Mouse (Mus musculus) layer of hippocampus, postnatal 25 days (tissue): ENCODE measurements around the gene Dna2. TPM values are rescaled to one million over a fixed set of nuclear protein-coding genes. Genes with fewer than 3 reads are reported as not detected.
"Not testable (repeated sequence)": the region's sequence is repeated elsewhere in the genome, so short reads cannot be mapped to it uniquely, and the experiment has no call there.

Experiments
- DNase-seq, 2 experiments: peaks; one replicate each; pipeline ENCODE4 v3.0.0; 2022; ENCODE audit warnings: mixed read lengths in 2 of 2, low spot score in 1 of 2; ENCODE audit errors: extremely low spot score in 1 of 2
- total RNA-seq, 2 experiments: library from RNA; stranded (reverse); gene quantifications; 2 replicates each; pipeline ENCODE4 v1.2.3; 2021

The Dna2 gene
- 1 to 10 TPM; 2.1 to 2.2 TPM for total RNA-seq

- DNase-seq, result peak; percentile 55 to 72
These were observed at the start of gene Dna2 for GRCm38 (mm10) chr10:62946738-62947471. TSS of gene Dna2 (plus strand) at chr10:62947026.

- DNase-seq, result no peak
These were observed 49.4 kb upstream of the Dna2 start for GRCm38 (mm10) chr10:62897437-62897836.

- DNase-seq, result no peak
These were observed 48.8 kb upstream of the Dna2 start for GRCm38 (mm10) chr10:62898061-62898460.

- no peak for DNase-seq
These were observed 46.7 kb upstream of the Dna2 start for GRCm38 (mm10) chr10:62900144-62900543.

- no peak for DNase-seq
These were observed 45.0 kb upstream of the Dna2 start for GRCm38 (mm10) chr10:62901826-62902225.

DNA sequence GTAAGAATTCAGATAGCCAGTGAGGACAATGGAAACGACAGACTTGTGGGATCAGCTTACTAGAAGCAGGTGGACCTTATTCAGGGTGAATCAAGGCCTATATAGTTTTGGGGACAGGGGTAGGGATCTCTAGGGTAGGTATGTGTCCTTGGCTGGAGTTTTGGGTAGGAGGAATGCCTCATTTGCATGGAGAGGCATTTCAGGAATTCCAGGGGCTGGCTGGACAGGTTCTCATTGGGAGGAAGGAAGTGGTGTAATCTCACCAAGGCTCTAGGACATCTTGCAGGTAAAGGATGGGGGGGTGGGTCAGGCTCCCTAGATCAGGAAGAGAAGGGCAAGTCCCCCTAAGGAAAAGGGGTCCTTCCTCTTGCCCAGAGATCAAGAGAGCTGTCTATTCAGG is 44.0 kb upstream of the Dna2 start:
- no peak for DNase-seq

- no peak for DNase-seq
These were observed 40.5 kb upstream of the Dna2 start for GRCm38 (mm10) chr10:62906336-62906735.

- not testable (repeated sequence) for DNase-seq
These were observed 37.9 kb upstream of the Dna2 start, which contains the start of gene Tet1 for GRCm38 (mm10) chr10:62908896-62909295. TSS of gene Tet1 (minus strand) at chr10:62908996.

GRCm38 (mm10) chr10:62911120-62911519 is 35.7 kb upstream of the Dna2 start:
- DNase-seq, result no peak

GRCm38 (mm10) chr10:62918985-62919384 is 27.8 kb upstream of the Dna2 start:
- no peak for DNase-seq

DNA sequence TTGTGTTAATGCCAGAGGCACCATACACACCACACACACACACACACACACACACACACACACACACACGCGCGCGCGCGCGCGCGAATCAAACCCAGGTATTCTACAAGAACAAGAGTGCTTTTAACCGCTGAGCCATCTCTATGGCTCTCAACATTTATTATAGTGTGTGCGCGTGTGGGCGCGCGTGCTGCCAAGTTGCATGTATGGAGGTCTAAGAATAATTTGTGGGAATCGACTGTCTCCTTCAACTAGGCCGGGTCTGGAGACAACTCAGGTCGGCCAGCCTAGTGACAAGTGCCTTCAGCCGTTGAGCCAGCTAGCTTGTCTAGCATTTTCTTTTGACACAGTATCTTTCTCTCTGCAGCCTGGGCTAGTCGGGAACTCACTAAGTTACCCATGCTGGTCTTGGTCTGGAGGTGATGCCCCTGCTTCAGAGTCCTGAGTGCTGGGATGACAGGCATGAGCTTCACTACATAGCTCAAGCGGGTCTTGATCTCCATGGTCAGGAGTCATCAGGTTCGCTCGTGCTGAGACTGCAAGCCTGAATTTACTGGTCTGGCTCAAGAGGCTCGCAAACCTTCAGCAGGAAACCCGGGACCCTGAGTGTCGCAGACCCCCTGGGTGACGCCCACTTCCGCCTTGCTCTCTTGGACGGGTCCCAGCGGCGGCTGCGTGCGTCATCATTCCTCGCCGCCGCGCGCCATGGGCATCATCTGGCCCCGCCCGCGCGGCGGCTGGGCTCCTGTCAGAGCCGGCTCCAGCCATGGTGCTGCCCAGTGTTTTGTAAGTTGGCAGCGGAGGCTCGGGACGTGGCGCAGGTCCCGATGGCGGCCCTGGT is 26.7 kb upstream of the Dna2 start, which contains the start of gene Slc25a16:
Slc25a16 (plus strand) TSS at position 709 of the 841 bp plus-strand sequence.
- peak; percentile 93 to 95 for DNase-seq

DNA sequence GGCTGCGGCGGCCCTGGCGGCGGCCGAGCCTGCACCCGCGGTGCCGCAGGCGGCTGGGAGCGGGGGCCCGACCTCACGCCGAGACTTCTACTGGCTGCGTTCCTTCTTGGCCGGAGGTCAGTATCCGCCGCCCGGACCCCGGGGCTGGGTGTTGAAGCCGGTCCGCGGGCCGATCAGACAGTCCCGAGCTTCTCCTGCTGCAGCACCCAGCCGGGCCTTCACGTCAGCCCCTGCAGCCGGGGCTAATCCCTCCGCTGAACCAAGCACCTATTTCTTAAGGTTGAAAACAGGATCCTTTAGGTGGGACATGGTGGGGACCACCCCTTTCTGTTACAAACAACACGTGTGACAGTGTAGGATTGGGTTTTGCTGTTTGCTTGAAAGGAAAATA is 26.1 kb upstream of the Dna2 start:
- no peak for DNase-seq

- DNase-seq, result no peak
These were observed 22.7 kb upstream of the Dna2 start for GRCm38 (mm10) chr10:62924096-62924635.

- DNase-seq, result no peak
These were observed 14.4 kb upstream of the Dna2 start for GRCm38 (mm10) chr10:62932381-62932780.

- DNase-seq, result no peak
These were observed 1.7 kb upstream of the Dna2 start for GRCm38 (mm10) chr10:62944975-62945580.

- no peak for DNase-seq
These were observed 1.7 kb downstream of the Dna2 start for GRCm38 (mm10) chr10:62948551-62948950.

GRCm38 (mm10) chr10:62963956-62964355 is 17.1 kb downstream of the Dna2 start:
- DNase-seq, result no peak

DNA sequence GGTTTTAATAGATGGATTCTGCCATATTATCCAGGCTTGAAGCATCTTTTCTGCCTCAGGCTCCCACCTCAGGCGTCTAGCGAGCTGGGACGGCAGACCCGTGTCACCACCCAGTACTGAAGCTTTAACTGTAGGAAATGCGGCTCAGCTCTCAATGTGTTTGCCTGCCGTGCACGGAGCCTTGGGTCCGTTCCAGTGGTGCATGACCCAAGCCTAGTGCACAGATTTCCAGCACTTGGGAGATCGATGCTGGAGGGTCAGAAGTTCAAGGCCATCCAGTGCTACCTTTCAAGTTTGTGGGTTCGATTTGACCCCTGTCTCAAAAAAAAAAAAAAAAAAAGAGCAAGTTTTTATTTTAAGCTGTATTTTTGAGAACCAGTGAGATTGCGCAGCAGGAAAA is 19.0 kb downstream of the Dna2 start:
- no peak for DNase-seq

DNA sequence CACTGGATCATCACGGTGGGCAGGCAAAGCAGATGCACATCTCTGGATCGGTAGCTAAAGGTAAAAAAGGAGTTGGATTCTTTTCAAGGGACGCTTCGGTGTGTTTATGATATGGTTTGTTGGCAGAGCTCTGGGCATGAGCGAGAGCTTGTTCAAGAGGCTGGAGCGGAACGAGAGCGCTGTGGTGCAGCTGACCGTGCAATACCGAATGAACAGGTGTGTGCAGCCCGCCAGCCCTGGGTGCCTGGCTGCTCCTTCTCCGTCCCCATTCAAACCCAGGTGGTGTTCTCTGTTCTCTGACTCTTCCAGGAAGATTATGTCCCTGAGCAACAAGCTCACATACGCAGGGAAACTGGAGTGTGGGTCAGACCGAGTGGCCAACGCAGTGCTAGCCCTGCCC is 19.5 kb downstream of the Dna2 start:
- no peak for DNase-seq

GRCm38 (mm10) chr10:62971821-62972220 is 25.0 kb downstream of the Dna2 start:
- no peak for DNase-seq

DNA sequence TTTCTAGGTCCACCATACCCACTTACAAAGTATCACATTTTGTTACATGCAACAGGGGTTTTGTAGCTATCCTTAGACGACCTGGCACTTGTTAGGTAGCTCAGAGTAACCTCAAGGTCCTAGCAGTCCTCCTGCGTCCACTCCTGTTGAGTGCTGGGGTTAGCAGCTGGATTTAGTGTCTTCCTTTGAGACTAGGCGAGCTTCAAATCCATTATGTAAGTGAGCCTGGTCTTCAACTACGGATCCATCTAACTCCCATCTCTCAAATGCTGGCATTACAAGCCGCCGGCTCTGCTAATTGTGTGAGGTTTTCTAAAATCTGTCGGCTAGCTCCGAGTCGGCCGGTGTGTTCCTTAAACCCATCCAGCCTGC is 32.8 kb downstream of the Dna2 start:
- no peak for DNase-seq
